Mouse (Mus musculus) cerebellum, adult 2 months (tissue): ENCODE measurements around the gene Topaz1. TPM values are rescaled to one million over a fixed set of nuclear protein-coding genes. Genes with fewer than 3 reads are reported as not detected.

Experiments used
- DNase-seq, 2 experiments: peaks; one replicate each; pipeline ENCODE4 v3.0.0; 2021
- H3K27ac ChIP-seq: fragments of 200-500 bp; 2 replicates; pipeline ENCODE4 v1.5.1; 2012; ENCODE audit warnings: low read length, control low read depth, inconsistent platforms; ENCODE audit not compliant: insufficient read depth
- H3K27me3 ChIP-seq: fragments of 200-500 bp; 2 replicates; pipeline ENCODE4 v1.6.1; 2012; ENCODE audit warnings: inconsistent platforms, mild to moderate bottlenecking, low read length, moderate library complexity; ENCODE audit not compliant: control insufficient read depth, insufficient read depth
- H3K4me1 ChIP-seq: fragments of 200-500 bp; 2 replicates; pipeline ENCODE4 v1.6.1; 2011; ENCODE audit warnings: low read length; ENCODE audit not compliant: control insufficient read depth, insufficient read depth
- H3K4me3 ChIP-seq: fragments of 200-500 bp; replicated peaks from 2 replicates; pipeline ENCODE3; 2011; ENCODE audit warnings: mild to moderate bottlenecking, low read depth, low read length, control low read depth; ENCODE audit not compliant: insufficient read depth
- CTCF ChIP-seq: fragments of 200-500 bp; IDR thresholded peaks from 2 replicates; pipeline ENCODE4 v1.5.1; 2011; ENCODE audit warnings: low read depth, mild to moderate bottlenecking, control low read depth, low read length, moderate library complexity, borderline replicate concordance; ENCODE audit not compliant: insufficient read depth
- POLR2A ChIP-seq: fragments of 200-500 bp; IDR thresholded peaks from 2 replicates; pipeline ENCODE4 v1.6.1; 2011; ENCODE audit warnings: low read length, control low read depth, borderline replicate concordance; ENCODE audit not compliant: insufficient read depth
- WGBS: fragments of 180-500 bp; shearing (Covaris S2); methylation state at CpG from one replicate; pipeline ENCODE4 v1.1.7; 2018; 5-methylcytosine and 5-hydroxymethylcytosine counted together
- polyA plus RNA-seq: library from polyadenylated mRNA; depleted of rRNA; stranded (reverse); fragments of >200 nt; gene quantifications from 2 replicates; pipeline ENCODE4 v1.2.3, GENCODE M21; 2012

Gene Topaz1
- polyA plus RNA-seq, 1 experiment: 0.02 TPM

DNA sequence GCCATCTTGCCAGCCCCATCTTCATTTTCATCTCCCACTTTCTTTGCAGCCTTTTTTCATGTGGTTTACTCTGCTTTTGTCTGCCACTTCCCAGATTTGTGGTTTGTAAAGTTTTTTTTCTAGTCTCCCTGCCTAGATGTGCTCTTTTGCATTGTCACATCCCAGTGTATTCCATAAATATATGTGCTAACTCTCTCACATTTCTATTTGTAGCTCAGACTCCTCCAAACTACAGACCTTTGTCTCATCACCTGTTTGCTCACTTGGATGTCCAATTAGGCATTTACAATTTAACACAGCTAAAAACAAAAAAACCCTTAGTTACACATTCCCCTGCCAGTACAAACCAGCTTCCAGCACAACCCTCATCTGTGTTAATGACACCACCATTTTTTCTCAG, 13.0 kb downstream of the Topaz1 start:
- no peaks in the 10 kb centered on the region for H3K27me3 ChIP-seq
- H3K4me3 ChIP-seq: no peak overlapping the region
- no peak overlapping the region for H3K27ac ChIP-seq
- DNase-seq: no peak
- H3K4me1 ChIP-seq: no peaks in the 10 kb centered on the region; the same call in 1 of the 2 replicates
- TF ChIP-seq POLR2A (no peak), CTCF (no peak)

DNA sequence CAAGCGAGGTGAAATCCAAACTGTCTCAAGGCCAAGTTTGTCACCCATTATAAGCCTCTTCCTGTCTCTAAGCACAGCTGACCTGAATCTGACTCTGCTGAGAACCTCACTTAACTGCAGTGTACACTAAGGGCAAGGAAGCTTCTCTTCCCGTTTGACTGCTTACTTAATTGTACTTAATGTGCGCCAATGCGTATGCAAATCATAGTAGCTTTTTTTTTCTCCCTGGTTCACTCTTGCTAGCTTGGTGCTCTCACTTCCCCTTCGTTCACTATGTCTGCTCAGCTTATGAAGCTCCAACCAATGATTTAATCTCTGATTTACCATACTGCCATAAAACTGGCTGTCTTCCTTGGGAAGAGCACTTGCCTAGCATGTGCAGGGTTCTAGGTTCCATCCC, 38.1 kb downstream of the Topaz1 start:
- TF ChIP-seq CTCF (no peak), POLR2A (no peak)

DNA sequence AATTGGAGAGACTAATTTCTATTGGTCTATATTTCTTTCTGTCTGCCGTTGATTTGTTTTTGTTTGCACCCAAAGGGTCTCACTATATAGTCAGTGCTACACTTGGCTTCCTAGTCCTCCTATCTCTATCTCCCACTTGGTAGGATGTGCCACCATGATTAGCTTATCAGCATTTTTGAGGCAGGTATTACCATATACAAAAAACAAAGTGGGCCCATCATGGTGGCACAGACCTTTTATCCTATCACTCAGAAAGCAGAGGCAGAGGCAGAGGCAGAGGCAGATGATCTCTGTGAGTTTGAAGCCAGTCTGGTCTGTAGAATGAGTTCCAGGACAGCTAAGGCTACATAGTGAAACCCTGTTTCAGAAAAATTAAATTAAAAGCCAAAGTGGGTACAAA, 39.4 kb downstream of the Topaz1 start:
- no peaks in the 10 kb centered on the region for H3K4me1 ChIP-seq
- H3K27ac ChIP-seq: no peak overlapping the region
- 94% methylated on average over 1 of the region's 1 CpGs for WGBS
- no peak for DNase-seq
- H3K27me3 ChIP-seq: no peaks in the 10 kb centered on the region
- no peak overlapping the region for H3K4me3 ChIP-seq
- TF ChIP-seq POLR2A: no peak

More for the DNA sequence above, 38.1 kb downstream of the Topaz1 start:
- WGBS: 72% methylated on average over 5 of the region's 5 CpGs
- Histone ChIP-seq H3K4me3 (no peak overlapping the region), H3K27ac (no peak overlapping the region), H3K4me1 (no peaks in the 10 kb centered on the region), H3K27me3 (no peaks in the 10 kb centered on the region)
- no peak for DNase-seq

DNA sequence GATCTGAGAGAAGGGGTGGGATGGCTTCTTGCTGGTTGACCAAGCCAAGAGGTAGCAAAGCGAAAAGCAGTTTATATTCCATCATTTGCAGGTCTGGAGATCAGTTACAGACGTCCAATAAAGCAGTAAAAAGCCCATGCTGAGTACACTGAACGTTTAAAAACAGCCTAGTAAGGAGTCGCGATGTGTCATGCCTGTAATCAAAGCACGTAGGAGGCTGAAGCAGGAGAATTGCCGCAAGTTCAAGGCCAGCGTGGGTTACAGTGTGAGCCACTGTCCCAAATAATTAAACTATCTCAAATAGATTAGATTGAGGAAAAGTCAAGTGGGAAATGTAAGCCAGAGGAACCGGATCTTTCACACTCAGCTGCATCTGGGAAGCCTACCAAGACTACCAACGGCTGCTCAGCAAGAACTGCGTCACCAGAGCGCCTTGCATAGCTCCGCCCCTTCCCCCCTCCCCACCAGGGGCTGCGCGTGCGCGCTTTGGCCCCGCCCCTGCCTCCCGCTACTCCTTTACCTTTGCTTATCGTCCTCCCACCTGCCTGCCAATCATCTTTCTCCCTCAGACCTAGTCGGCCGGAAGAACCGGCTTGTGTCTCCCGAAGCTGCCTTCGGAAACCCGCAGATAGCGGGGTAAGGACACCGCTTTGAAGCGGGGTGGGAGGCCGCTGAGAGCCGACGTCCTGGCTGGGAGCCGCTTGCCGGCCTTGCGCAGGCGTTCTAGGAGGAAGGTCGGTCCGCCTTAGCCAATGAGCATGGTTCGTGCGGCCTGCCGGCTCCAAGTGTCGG, 58.1 kb downstream of the Topaz1 start, which contains the start of gene Tcaim:
TSS of gene Tcaim (plus strand) at position 487 of the 792 bp plus-strand sequence.
- TF ChIP-seq CTCF (no peak), POLR2A (peak; percentile 78; the same call in 1 of the 2 replicates)
- WGBS: 6% methylated on average over 41 of the region's 42 CpGs
- DNase-seq: peak; percentile 94
- Histone ChIP-seq H3K4me3 (peak within 1 kb of the TSS; percentile 74), H3K27me3 (no peaks in the 10 kb centered on the region), H3K4me1 (no peaks in the 10 kb centered on the region), H3K27ac (peak within 1 kb of the TSS; percentile 77)

DNA sequence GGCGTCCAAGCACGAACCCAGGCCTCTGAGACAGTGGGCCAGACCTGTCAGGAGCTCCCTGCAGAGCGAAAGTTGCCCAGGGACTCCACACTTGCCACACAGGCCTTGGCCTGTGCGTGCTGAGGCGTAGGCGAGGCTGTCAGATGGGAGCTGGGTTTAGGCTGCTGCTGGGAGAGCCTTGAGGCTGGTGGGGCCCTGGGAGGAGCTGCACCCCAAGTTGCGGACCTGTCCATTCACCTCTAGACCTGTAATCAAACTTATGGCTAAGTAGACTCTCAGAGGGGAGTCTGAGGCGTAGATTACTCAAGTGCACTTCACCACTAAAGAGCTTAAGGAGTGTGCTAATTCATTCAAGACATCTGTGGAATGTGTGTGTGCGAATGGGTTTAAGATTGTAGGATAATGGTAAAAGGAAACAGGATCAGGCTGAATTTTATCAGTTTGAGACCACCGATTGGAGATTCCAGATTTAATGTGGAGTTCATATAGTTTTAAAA, 58.7 kb downstream of the Topaz1 start:
- Histone ChIP-seq H3K27me3 (no peaks in the 10 kb centered on the region), H3K4me1 (no peaks in the 10 kb centered on the region), H3K4me3 (peak overlapping the region; percentile 74), H3K27ac (peak overlapping the region; percentile 77)
- TF ChIP-seq POLR2A (no peak), CTCF (no peak)
- 14% methylated on average over 10 of the region's 10 CpGs for WGBS
- no peak for DNase-seq

DNA sequence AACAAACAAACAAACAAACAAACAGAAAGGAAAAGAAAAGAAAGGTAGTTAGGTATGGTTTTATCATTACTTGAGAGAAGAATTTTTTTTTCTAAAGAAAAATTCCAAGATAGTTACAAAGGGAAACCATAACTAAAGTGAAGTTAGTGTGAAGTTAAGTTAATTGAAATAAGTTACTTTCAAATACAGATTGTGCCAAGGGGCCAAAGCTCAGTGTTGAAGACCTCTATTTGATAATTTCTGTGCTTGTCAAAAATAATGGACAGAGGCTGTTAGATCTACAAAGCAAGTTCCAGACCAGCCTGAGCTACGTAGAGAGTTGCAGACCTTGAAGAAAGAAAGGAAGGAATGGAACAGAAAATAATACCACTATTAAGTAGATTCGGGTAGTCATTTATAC, 60.0 kb downstream of the Topaz1 start:
- WGBS: 97% methylated on average over 2 of the region's 2 CpGs
- DNase-seq: no peak
- Histone ChIP-seq H3K4me1 (no peaks in the 10 kb centered on the region), H3K4me3 (no peak overlapping the region), H3K27ac (no peak overlapping the region), H3K27me3 (no peaks in the 10 kb centered on the region)
- no peak for TF ChIP-seq CTCF
- no peak for TF ChIP-seq POLR2A

DNA sequence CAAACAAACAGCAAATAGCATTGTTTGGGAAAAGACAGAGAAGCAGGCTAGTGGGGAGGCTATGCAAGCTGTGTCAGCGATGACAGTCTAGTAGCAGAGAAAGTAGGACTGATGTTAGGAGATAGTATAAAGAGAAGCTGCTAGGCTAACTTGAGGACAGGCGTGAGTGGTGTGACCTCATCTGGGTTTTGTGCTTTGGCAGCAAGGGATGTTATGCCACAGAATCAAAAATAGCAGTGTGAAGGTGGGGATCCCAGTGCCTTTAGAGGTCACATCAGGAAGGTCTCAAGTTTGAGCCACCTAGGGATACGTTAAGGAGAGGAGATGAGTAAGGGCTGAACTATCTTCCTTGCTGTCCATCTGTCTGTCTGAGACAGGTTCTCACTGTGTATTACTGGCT, 63.1 kb downstream of the Topaz1 start:
- Histone ChIP-seq H3K27ac (no peak overlapping the region), H3K27me3 (no peaks in the 10 kb centered on the region), H3K4me1 (no peaks in the 10 kb centered on the region), H3K4me3 (no peak overlapping the region)
- DNase-seq: no peak
- TF ChIP-seq POLR2A (no peak), CTCF (no peak)
- WGBS: 80% methylated on average over 3 of the region's 3 CpGs

DNA sequence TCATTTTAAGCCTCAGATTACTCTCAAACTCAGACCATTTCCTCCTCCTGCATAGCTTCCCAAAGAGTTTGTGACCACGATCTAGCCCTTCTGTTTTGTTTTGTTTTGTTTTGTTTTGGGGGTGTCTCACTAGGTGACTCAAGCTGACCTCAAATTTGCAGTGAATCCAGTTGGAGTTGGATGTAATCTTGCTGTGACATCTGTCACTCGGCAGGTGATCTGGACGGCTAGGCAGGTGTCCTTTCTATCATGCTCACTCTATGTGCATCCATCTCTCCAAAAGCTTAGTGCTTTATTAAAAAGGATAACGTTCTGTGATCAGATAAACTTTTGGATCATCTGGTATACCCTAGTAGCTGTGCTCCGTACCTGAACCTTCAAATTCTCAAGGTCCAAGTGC, 65.2 kb downstream of the Topaz1 start:
- DNase-seq: peak; percentile 53 to 63
- no peak for TF ChIP-seq CTCF
- H3K4me1 ChIP-seq: no peaks in the 10 kb centered on the region

More for the DNA sequence above, 65.2 kb downstream of the Topaz1 start:
- Histone ChIP-seq H3K4me3 (no peak overlapping the region), H3K27me3 (no peaks in the 10 kb centered on the region), H3K27ac (no peak overlapping the region)
- WGBS: 24% methylated on average over 5 of the region's 5 CpGs
